Mouse (Mus musculus): ENCODE measurements around the gene Dck.
"Not testable (repeated sequence)": the region's sequence is repeated elsewhere in the genome, so short reads cannot be mapped to it uniquely, and the experiment has no call there.

The Dck gene

DNA sequence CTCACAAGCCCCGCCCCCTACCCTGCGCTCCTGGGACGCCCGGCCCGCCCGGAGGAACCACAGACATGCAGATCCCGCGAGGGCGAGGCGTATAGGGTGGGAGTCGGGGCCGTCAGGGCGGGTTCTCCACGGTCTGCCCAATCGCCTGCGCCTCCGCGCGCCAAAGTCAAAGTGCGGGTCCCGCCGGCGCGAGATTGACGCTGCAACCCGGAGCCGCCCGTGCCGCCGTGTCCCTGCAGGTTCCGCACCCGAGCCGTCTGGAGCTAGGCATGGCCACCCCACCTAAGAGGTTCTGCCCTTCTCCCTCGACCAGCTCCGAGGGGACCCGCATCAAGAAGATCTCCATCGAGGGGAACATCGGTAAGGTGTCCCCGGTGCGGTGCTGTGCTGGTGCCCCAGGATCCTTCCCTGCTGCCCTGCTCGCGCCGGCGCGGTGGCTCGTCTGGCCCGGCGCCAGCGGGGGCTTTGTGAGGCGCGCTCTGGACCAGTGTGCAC lies at the start of gene Dck:
Dck (plus strand) TSS at position 10 of the 495 bp plus-strand sequence.
- in situ Hi-C loops (cut with MboI, MseI), result loop anchor here (5.0 kb wide), 3 partner anchors 48 to 188 kb away; no protein-coding TSS in a partner anchor

DNA sequence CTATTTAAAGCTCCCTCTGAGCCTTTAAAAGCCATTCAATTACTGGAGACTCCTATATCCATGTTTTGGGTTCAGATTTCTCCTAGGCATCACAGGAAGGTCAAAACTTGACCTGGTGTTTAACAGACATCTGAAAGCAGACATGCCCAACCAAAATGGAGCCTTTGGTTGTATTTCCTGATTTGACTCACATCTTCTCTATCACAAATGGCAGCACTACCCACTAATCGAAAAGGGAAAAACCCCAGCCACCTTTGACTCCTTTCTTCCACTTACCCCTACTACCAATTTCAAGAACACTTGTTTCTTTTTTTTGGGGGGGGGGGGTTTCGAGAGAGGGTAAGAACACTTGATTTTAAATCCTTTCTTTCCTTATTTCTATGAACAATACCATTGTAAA lies 47.8 kb upstream of the Dck start:
- in situ Hi-C loops (cut with MboI, MseI), result loop anchor here (5.0 kb wide), 1 partner anchor 50 kb away; no protein-coding TSS in a partner anchor

DNA sequence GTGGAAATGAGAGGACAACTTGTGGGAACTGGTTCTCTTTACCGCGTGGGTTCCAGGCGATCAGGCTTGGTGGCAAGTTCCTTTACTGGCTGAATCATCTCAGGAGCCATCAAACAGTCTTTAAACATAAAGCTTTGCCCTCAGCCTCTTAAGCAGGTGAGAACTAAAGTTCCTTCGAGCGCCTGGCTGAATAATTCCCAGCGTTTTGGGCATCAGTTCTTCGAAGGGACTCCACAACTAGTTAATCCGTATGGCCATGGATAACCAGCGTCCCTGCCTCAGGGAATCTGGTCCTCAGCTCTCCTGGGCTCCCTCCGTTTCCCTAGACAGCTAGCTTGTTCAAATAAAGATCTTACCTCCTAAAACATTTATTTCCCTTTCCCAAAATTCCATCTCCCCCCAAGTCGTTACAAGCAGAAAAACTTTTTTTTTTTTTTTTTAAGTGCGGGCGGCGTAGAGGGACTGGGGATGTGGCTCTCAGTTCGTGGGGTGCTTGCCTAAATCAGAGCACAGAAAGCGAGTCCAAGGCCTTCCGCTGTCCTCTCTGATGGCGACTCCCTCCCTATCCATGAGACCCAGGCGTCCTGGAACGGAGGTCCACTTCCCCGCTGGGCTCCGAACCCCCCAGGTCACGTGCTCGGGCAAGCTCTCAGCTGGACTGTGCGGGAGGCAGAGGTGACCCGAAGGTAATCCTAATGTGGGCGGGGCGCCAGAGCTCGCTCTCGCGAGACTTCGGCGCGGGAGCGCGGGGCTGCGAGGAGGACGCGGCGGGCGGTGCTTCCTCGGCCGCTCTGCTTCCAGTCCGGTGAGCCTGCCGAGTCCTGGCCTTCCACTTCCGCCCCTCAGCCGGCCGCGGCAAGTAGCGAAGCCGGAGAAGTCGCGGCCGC lies 44.4 kb upstream of the Dck start, which contains the start of gene Mob1b:
Mob1b (plus strand) TSS at position 740 of the 887 bp plus-strand sequence.
- in situ Hi-C loops (cut with MboI, MseI), result no loop called here

DNA sequence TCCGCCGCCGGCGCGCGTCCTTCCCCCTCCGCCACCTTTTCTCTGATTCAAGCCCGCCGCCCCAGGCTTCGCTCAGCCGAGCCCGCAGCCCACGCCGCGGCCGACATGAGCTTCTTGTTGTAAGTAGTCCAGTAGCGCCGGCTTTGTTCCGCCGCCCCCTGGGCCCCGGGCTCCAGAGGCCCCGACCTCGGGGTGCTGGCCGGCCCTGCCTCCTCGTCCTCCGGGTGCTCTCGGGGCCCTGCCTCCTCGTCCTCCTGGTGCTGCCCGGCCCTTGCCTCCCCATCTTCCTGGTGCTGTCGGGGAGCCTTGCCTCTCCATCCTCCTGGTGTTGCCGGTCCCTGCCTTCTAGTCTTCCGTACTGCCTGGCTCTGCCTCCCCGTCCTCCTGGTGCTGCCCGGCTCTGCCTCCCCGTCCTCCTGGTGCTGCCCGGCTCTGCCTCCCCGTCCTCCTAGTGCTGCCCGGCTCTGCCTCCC lies 43.8 kb upstream of the Dck start:
- in situ Hi-C loops (cut with MboI, MseI), result no loop called here

DNA sequence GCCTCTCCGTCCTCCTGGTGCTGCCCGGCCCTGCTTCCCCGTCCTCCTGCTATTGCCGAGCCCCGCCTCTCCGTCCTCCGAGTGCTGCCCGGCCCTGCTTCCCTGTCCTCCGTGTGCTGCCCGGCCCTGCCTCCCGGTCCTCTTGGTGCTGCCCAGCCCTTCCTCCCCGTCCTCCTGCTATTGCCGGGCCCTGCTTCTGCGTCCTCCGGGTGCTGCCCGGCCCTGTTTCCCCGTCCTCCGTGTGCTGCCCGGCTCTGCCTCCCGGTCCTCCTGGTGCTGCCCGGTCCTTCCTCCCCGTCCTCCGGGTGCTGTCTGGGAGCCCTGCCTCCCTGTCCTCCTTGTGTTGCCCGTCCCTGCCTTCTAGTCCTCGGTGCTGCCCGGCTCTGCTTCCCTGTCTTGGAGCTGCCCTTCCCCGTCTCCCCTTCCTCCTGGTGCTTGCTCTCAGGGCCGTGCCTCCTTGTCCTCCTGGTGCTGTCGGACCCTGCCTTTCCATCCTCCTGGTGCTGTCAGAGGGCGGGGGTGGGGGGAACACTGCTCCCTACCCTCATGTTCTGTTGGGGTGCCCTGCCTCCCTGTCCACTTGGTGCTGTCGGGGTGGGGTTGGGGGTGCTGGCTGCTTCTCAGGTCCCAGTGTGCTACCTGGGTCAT lies 43.1 kb upstream of the Dck start:
- in situ Hi-C loops (cut with MboI, MseI), result no loop called here

DNA sequence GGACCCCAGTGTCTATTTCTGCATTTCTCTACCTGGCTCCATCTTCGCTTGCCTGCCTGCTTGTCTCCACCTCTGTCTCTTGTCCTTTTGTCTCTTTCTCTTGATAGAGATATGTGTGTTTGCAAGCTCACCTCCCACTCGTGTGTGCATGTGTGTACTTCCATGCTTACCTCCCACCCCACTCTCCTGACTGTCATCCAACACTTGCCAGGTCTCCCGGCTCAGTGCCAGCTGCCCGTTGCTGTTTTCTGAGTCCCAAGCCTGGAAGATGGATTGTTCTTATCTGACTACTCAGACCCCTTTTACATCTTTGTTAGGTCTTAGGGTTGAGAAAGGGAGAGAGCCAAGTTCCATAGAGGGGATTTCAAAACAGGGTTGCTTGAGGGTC lies 42.6 kb upstream of the Dck start:
- in situ Hi-C loops (cut with MboI, MseI), result no loop called here

DNA sequence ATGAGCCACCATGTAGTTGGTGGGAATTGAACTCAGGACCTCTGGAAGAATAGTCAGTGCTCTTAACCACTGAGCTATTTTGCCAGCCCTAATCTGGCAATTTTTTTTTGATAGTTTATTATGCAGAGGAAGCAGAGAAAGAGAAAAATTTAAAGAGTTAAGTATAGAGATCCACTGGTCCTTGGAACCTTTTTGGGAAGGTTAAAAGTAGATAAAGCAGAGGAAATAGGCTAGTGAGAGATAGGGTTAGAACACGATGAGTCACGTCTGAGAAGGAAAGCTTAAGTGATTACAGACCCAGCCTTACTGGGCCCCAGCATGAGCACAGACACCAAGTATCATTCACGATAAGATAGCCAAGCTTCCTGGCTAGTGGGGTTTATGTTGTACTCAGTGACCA lies 40.8 kb upstream of the Dck start:
- in situ Hi-C loops (cut with MboI, MseI), result no loop called here

DNA sequence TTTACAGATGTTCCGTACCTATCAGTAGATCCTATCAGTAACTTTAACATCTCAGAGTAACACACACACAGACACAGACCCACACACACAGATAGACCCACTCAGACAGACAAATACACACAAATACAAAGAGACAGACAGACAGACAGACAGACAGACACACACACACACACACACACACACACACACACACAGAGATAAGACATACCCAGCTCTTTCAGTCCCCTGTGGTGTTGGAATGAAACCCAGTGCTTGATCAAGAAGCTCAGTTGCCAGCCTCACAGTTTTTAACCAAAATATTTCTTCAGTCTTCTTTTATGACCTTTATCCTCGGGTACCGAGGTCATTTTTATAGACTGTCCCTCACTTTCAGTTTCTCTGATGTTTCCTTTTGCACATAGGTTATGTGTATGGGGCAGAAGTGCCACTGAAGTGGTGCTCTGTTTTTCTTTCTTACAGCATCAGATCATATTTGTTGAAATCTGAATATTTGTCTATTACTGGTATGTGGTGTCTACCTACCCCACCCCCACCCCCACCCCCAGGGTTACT lies 37.1 kb upstream of the Dck start:
- in situ Hi-C loops (cut with MboI, MseI), result no loop called here

DNA sequence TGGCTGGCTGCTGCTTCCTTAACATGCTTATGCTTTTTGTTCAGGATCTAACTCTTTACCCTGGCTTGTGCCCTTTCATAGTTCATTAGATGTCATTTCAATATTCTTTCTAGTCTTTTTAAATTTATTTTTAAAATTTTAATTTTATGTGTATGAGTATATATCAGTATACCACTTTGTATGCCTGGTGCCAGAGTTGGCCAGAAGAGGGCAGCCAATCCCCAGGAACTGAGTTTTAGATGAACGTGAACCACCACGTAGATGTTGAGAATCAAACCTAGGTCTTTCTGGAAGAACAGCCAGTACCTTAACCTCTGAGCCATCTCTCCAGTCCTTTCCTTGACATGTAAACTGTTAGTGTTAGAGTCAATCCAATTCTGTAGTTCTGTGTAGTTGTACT lies 30.0 kb upstream of the Dck start:
- in situ Hi-C loops (cut with MboI, MseI), result no loop called here

DNA sequence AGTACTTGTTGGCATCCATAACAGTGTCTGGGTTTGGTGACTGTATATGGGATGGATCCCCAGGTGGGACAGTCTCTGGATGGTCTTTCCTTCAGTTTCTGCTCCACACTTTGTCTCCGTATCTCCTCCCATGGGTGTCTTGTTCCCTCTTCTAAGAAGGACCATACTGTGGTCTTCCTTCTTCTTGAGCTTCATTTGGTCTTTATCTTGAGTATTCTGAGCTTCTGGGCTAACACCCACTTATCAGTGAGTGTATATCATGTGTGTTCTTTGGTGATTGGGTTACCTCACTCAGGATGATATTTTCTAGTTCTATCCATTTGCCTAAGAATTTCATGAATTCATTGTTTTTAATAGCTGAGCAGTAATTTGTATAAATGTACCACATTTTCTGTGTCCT lies 23.7 kb upstream of the Dck start:
- in situ Hi-C loops (cut with MboI, MseI), result not testable (repeated sequence)

DNA sequence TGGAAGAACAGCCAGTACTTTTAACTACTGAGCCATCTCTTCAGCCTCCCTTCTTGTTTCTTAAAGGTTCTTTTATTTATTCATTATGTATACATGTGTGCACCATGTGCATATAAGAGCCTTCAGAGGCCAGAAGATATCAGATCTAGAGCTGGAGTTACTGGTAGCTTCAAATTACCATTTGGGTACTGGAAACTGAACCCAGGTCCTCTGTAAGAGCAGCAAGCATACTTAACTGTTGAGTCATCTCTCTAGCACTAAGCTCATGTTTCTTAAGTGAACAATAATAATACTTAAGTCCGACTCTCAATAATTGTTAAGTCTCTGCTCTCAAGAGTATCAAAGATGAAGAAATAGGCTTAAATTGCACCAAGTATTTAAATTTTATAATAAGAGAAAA lies 17.0 kb upstream of the Dck start:
- in situ Hi-C loops (cut with MboI, MseI), result loop anchor here (5.0 kb wide), 1 partner anchor 55 kb away; no protein-coding TSS in a partner anchor

DNA sequence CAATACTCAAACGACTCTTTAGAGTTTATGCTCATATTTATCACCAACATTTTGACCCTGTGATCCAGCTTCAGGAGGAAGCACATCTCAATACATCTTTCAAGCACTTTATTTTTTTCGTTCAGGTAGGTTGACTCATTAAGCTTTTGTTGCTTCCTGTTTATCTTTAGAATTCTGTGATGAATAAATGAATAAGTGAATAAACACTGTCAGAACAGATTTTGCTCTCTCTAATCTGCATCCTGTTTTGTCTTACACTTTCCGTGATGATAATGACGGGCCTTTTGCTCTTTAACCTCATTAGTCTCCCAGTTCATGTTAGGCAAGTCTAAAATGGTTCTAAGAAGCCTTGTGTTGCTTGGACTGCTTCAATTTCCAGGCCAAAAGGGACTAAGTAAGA lies 11.6 kb upstream of the Dck start:
- in situ Hi-C loops (cut with MboI, MseI), result no loop called here

DNA sequence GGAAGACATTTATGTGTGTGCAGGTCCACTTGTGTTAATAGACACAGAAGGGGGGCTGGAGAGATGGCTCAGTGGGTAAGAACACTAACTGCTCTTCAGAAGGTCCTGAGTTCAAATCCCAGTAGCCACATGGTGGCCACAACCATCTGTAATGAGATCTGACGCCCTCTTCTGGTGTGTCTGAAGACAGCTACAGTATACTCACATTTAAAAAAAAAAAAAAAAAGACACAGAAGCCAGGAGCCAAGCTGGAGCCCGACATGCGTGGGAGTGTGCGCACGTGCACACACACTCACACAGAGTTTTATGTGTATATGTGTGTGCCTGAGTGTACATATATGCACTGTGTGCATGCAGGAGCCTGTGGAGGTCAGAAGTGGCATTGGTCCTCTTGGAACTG lies 2.2 kb upstream of the Dck start:
- in situ Hi-C loops (cut with MboI, MseI), result no loop called here

DNA sequence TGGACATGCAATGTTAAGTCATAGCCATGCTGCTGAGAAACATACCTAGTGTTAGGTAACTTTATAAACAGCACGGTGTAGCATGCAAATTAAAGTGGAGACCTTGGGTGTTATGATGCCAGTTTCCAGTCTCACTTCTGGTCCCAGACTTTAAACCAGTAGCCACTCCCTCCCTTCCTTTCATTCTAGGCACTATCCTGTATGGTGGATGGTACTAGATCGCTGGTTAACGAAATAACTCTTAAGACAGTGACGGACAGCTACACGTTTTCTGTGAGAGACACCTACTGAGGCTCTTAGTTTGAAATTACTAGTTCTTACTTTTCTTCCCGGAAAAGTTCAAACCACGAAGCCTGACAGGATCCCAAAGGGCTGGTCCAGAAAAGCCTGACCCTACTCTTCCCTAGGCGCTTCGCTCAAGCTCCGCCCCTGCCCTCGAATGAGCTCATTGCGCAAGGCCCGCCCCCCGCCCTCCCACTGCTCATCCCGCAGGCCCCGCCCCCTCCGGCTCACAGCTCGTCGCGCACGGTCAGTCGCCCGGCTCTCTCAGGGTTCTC lies 288 bp upstream of the Dck start:
- in situ Hi-C loops (cut with MboI, MseI), result no loop called here

DNA sequence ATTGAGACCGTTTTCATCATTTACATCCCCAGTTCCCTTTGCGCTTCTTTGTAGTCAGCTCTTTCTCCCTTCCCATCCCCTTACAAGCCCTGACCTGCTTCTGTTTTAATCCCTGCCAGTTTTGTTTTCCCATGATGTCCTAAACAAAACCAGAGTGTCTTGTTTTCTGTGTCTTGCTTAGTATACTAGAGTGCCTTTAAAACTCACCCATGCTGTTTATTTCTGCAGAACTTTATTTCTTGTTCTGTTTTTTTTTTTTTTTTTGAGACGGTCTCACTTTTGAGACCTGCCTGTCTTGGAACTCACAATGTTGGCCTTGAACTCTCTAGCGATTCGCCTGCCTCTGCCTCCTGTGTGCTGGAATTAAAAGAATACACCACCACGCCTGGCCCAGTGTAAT lies 791 bp downstream of the Dck start:
- in situ Hi-C loops (cut with MboI, MseI), result loop anchor here (5.0 kb wide), 3 partner anchors 48 to 188 kb away; no protein-coding TSS in a partner anchor

DNA sequence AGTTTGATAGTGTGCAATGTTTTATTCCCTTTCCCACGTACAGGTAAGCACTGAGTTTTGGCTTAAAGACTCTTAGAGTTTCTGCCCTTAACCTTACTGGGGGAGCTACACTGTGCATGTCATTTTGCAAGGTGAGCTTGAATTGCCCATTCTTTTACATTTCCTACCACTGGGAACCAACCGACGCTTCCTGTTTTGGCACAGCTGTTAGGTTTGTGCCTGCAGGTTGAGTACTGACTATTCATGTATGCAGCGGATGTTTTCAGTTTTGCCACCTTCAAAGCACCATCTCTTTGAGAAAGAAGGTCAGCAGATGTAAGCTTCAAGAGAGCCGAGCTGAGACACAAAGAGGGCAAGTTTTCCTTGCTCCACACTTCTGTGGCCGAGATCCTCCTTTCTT lies 1.3 kb downstream of the Dck start:
- in situ Hi-C loops (cut with MboI, MseI), result loop anchor here (5.0 kb wide), 3 partner anchors 49 to 189 kb away; no protein-coding TSS in a partner anchor

DNA sequence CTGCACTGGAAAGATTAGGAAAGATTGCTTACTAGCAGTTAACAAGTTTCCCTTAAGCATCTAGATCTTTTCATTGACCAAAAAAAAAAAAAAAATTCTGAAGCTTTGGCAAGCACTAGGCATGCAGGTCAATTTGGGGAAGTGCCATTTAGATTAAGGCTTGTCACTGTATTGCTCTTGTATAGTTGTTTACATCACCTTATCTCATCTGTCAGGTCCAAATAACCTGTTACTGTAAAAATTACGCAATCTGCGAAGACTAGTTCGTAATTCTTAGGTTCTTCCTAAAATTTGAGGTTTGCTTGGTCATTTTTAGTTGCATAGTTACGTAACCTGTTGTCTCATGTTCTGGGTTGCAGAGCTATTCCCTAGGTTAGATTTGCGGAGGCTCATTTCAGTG lies 2.1 kb downstream of the Dck start:
- in situ Hi-C loops (cut with MboI, MseI), result loop anchor here (5.0 kb wide), 3 partner anchors 50 to 190 kb away; no protein-coding TSS in a partner anchor

DNA sequence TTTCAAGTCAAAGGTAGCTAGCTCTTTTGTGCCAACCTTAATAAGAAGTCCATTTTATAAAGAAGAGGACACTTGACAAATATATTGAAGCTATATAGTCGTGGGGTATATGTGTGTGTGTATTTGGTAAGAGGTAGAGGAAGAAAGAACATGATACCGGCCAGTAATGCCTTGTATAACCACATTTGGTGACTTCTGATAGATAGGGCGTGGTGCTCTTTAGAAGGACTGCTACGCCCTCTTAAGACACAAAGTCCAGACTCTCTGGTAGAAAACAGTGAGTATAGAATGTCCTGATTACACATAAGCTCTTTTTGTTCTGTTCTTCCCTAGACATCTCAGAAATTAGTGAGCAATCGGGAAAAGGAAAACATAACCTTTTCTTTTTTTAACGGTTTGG lies 3.4 kb downstream of the Dck start:
- in situ Hi-C loops (cut with MboI, MseI), result loop anchor here (5.0 kb wide), 3 partner anchors 51 to 191 kb away; no protein-coding TSS in a partner anchor

DNA sequence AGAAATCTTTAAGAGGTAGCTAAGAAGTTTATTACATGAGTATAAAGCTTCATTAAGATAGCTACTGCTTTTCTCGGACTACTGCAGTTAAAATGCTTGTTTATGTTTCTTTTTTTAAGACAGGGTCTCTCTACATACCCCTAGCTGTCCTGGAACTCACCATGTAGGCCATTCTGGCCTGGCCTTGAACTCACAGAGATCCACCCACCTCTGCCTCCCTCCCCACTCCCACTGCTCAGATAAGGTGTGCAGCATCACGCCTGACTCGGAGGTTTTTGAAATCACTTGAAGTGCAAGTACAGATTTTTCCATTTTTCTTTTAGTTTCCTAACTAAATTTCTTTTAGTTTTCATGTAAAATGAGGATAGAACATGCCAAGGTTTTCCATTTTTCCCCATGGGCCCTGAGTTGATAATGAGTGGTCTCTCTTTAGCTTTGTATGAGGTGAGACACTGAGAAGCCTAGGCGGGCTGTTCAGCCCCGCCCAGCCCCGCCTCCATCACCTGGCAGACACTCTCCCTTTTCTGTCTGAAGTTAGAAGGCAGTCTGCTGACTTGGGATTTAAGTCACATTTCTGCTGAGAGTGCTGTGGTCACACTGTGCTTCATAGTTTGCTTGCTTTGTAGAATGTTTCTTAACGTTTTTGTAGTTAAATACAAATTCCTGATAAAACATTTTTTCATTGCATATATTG lies 17.4 kb downstream of the Dck start:
- in situ Hi-C loops (cut with MboI, MseI), result no loop called here

DNA sequence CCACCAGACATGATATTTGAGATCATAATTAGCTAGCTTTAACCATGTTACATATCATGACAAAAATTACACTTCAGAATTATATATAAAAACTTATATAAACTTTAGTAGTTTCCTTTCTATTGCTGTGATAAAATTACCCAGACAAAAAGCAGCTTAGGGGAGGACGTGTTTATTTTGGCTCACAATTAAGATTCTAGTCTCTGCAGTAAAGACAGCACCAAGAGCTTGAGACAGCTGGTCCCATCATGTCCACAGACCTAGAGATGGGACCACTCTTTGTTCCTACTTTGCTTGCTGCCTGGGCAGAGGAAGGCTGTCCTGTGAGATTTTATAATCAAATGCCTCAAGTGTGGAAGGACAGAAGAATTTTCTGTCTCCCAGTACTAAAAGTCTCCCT lies 20.3 kb downstream of the Dck start:
- in situ Hi-C loops (cut with MboI, MseI), result no loop called here

DNA sequence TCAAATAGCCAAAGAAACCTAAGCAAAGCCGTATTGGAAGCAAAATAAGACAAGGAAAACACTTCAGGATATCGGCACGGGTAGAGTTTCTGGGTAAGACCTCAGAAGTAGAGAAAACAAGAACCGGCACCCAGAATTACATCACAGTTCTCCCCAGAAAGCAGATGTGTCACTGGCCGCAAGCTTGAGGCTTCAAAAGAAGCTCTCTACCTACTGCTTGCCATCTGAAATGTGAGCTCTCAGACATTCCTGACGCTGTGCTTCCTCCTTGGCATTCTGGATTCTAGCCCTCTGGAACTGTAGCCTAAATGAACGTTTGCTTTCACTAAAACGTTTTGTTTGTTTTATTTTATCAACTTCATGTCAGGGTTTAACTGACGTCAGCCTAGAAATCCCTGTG lies 25.9 kb downstream of the Dck start:
- in situ Hi-C loops (cut with MboI, MseI), result loop anchor here (5.0 kb wide), 1 partner anchor 597 kb away; no protein-coding TSS in a partner anchor

All from T-helper 2 cell (primary cell).